Comparison of ENCODE assay signal across 14 mouse cellular contexts in genomic region chr7:144238992-144239391, GRCm38 (mm10).
DNase-seq lines count a peak whose midpoint lies in the region; ATAC-seq and TF ChIP-seq lines count a peak whose summit lies in the region.
"Had no signal": no experiment of that assay in that cellular context is flagged by ENCODE, and none has a peak within 500 bp of the region (broad histone marks: within the 10 kb centered on the region; RNA-seq: fewer than 3 reads in every experiment).

No protein-coding gene starts in this region.

- H3K9ac ChIP-seq in hindbrain, embryonic 14.5 days, result peak overlapping the region; percentile 64
- H3K9ac ChIP-seq in midbrain, embryonic 15.5 days, result peak overlapping the region; percentile 41
- H3K9ac ChIP-seq: liver, embryonic 14.5 days had no signal

- no peak for DNase-seq in forebrain, embryonic 10.5 days (ENCODE audit: extremely low spot score, low spot score)
- DNase-seq in hindbrain, embryonic 14.5 days (ENCODE audit: low spot score), result peak; percentile 39
- no peak for DNase-seq in kidney, postnatal 36 days
- no peak for DNase-seq in gastrocnemius, adult 18-20 months (ENCODE audit: low spot score)
- no peak for DNase-seq in lung, adult 2 months
- DNase-seq: heart, adult 2 months; heart, postnatal 36 days; lung, postnatal 36 days; thymus, postnatal 36 days had no signal

- no peaks in the 10 kb centered on the region for H3K9me3 ChIP-seq in forebrain, embryonic 10.5 days
- H3K9me3 ChIP-seq in hindbrain, embryonic 14.5 days (ENCODE audit: control insufficient read depth, low read length), result no peaks in the 10 kb centered on the region
- H3K9me3 ChIP-seq in midbrain, embryonic 15.5 days, result no peaks in the 10 kb centered on the region

- peaks cover 23% of the 10 kb centered on the region for H3K4me1 ChIP-seq in cortical plate, adult 2 months (ENCODE audit: control insufficient read depth, insufficient read depth, low read length)
- peaks cover 50% of the 10 kb centered on the region for H3K4me1 ChIP-seq in forebrain, embryonic 10.5 days
- peaks cover 36% of the 10 kb centered on the region for H3K4me1 ChIP-seq in hindbrain, embryonic 14.5 days (replicated peaks; ENCODE audit: control insufficient read depth, insufficient read depth, low read length)
- peaks cover 49% of the 10 kb centered on the region for H3K4me1 ChIP-seq in midbrain, embryonic 15.5 days
- H3K4me1 ChIP-seq in lung, adult 2 months (ENCODE audit: control insufficient read depth, insufficient read depth, low read length), result no peaks in the 10 kb centered on the region

- H3K36me3 ChIP-seq in forebrain, embryonic 10.5 days (replicated peaks), result no peaks in the 10 kb centered on the region
- no peaks in the 10 kb centered on the region for H3K36me3 ChIP-seq in hindbrain, embryonic 14.5 days (replicated peaks; ENCODE audit: control insufficient read depth, insufficient read depth)
- no peaks in the 10 kb centered on the region for H3K36me3 ChIP-seq in midbrain, embryonic 15.5 days (replicated peaks)

- peak overlapping the region; percentile 54 for H3K4me2 ChIP-seq in hindbrain, embryonic 14.5 days (replicated peaks)
- peak overlapping the region; percentile 51 for H3K4me2 ChIP-seq in midbrain, embryonic 15.5 days

- TF ChIP-seq POLR2A in cortical plate, adult 2 months (IDR thresholded peaks at IDR 0.05; ENCODE audit: extremely low read depth, insufficient read depth, low read length), result no peak
- no peak for TF ChIP-seq POLR2A in lung, adult 2 months (IDR thresholded peaks at IDR 0.05; ENCODE audit: borderline replicate concordance, extremely low read depth, low read depth, low read length)

- WGBS in forebrain, embryonic 10.5 days, result 53% methylated on average over 12 of the region's 12 CpGs
- 38% methylated on average over 12 of the region's 12 CpGs for WGBS in hindbrain, embryonic 14.5 days
- WGBS in midbrain, embryonic 15.5 days, result 29% methylated on average over 12 of the region's 12 CpGs
- WGBS in lung, adult 2 months, result 59% methylated on average over 12 of the region's 12 CpGs

- TF ChIP-seq CTCF in cortical plate, adult 2 months (IDR thresholded peaks at IDR 0.05; ENCODE audit: extremely low read depth, insufficient read depth, low read length), result no peak
- no peak for TF ChIP-seq CTCF in lung, adult 2 months (IDR thresholded peaks at IDR 0.05; ENCODE audit: insufficient read depth, low read length)

- peaks cover 8% of the 10 kb centered on the region for H3K27me3 ChIP-seq in forebrain, embryonic 10.5 days (ENCODE audit: poor library complexity, severe bottlenecking)
- no peaks in the 10 kb centered on the region for H3K27me3 ChIP-seq in hindbrain, embryonic 14.5 days (ENCODE audit: control insufficient read depth, insufficient read depth, low read length)
- no peaks in the 10 kb centered on the region for H3K27me3 ChIP-seq in midbrain, embryonic 15.5 days (replicated peaks)
- H3K27me3 ChIP-seq: Patski had no signal

- ATAC-seq in hindbrain, embryonic 14.5 days (ENCODE audit: low FRiP score), result 0 out of 2 replicates have a peak, but pooled peaks have one; percentile 19
- peak; percentile 35; the same call in 1 of the 2 replicates for ATAC-seq in midbrain, embryonic 15.5 days (replicated peaks)
- ATAC-seq in megakaryocyte progenitor cell, adult 5-6 weeks (replicated peaks; ENCODE audit: poor library complexity), result no peak
- ATAC-seq: Patski had no signal

- no peak overlapping the region for H3K27ac ChIP-seq in cortical plate, adult 2 months (ENCODE audit: insufficient read depth, low read length)
- H3K27ac ChIP-seq in forebrain, embryonic 10.5 days, result peak overlapping the region; percentile 65
- H3K27ac ChIP-seq in hindbrain, embryonic 14.5 days, result peak overlapping the region; percentile 78
- peak overlapping the region; percentile 77 for H3K27ac ChIP-seq in midbrain, embryonic 15.5 days
- H3K27ac ChIP-seq: heart, adult 2 months; liver, embryonic 14.5 days had no signal

- peak overlapping the region; percentile 53 for H3K4me3 ChIP-seq in cortical plate, adult 2 months (ENCODE audit: insufficient read depth, low read length)
- peak overlapping the region; percentile 28; the same call in 1 of the 2 replicates for H3K4me3 ChIP-seq in forebrain, embryonic 10.5 days
- H3K4me3 ChIP-seq in hindbrain, embryonic 14.5 days (replicated peaks; ENCODE audit: low read length), result peak overlapping the region; percentile 26
- H3K4me3 ChIP-seq in midbrain, embryonic 15.5 days, result peak overlapping the region; percentile 38
- no peak overlapping the region for H3K4me3 ChIP-seq in lung, adult 2 months (replicated peaks; ENCODE audit: extremely low read depth, low read depth, low read length)
- H3K4me3 ChIP-seq: heart, adult 2 months had no signal
